Mouse (Mus musculus): ENCODE results near the gene Kif3b. TPM values are rescaled to one million over a fixed set of nuclear protein-coding genes. Genes with fewer than 3 reads are reported as not detected.

Kif3b gene
- polyA plus RNA-seq, 1 experiment = 27.1 TPM

- Histone ChIP-seq H3K27me3 (ENCODE audit: control insufficient read depth, insufficient read depth, low read length) (no peaks in the 10 kb centered on the region), H3K27ac (ENCODE audit: insufficient read depth, low read length) (no peak overlapping the region), H3K4me1 (ENCODE audit: control insufficient read depth, insufficient read depth, low read length) (peaks cover 2% of the 10 kb centered on the region; the same call in 1 of the 2 replicates), H3K4me3 (replicated peaks; ENCODE audit: insufficient read depth, low read depth, low read length) (no peak overlapping the region)
- TF ChIP-seq CTCF (IDR thresholded peaks at IDR 0.05; ENCODE audit: borderline replicate concordance, insufficient read depth, low read depth, low read length) (no peak), POLR2A (IDR thresholded peaks at IDR 0.05; ENCODE audit: borderline replicate concordance, insufficient read depth, low read length) (no peak)
- DNase-seq = no peak
- whole genome bisulfite sequencing = 91% methylated on average over 1 of the region's 1 CpGs
Observed at GRCm38 (mm10) chr2:153380479-153380878, 89.3 kb downstream of the Kif3b start.

Other genes starting within 250 kb of the Kif3b start
- gene Ccm2l, start 225.5 kb upstream of the Kif3b start, polyA plus RNA-seq (2012; rRNA removed) = 9.0 and 11.4 TPM in 2 replicates
- gene Hck, start 182.9 kb upstream of the Kif3b start, polyA plus RNA-seq (2012; rRNA removed) = 1.2 and 1.4 TPM in 2 replicates
- gene Tm9sf4, start 130.1 kb upstream of the Kif3b start, polyA plus RNA-seq (2012; rRNA removed) = 78.6 and 82.5 TPM in 2 replicates
- gene Tspyl3, start 66.0 kb upstream of the Kif3b start, polyA plus RNA-seq (2012; rRNA removed) = 20.0 and 20.1 TPM in 2 replicates
- gene Plagl2, start 50.0 kb upstream of the Kif3b start, polyA plus RNA-seq (2012; rRNA removed) = 4.8 and 5.5 TPM in 2 replicates
- 18.8 and 19.1 TPM in 2 replicates for gene Pofut1, start 49.9 kb upstream of the Kif3b start, polyA plus RNA-seq (2012; rRNA removed)
- 20.5 and 21.8 TPM in 2 replicates for gene Asxl1, start 54.4 kb downstream of the Kif3b start, polyA plus RNA-seq (2012; rRNA removed)
- not detected in 2 replicates for gene 4930404H24Rik, start 201.4 kb downstream of the Kif3b start, polyA plus RNA-seq (2012; rRNA removed)
- gene Nol4l, start 238.6 kb downstream of the Kif3b start, polyA plus RNA-seq (2012; rRNA removed) = 23.1 and 24.3 TPM in 2 replicates

Measured in cerebellum, adult 2 months (tissue).